Mouse (Mus musculus) stomach, embryonic 16.5 days (tissue): Measurements from ENCODE around the gene Bub3. TPM values are rescaled to one million over a fixed set of nuclear protein-coding genes. Genes with fewer than 3 reads are reported as not detected.

Experiments used
- ATAC-seq: fragments of 200-750 bp; cut with Nextera tagmentation; 2 replicates; pipeline ENCODE4 v1.8.0; 2017; ENCODE audit warnings: moderate number of reproducible peaks, moderate TSS enrichment; ENCODE audit not compliant: insufficient read depth, low FRiP score
- H3K27ac ChIP-seq: fragments of 300-500 bp; sonication (generic); 2 replicates; pipeline ENCODE4 v1.5.1; 2014; ENCODE audit warnings: low read length
- H3K27me3 ChIP-seq: fragments of 300-500 bp; sonication (generic); 2 replicates; pipeline ENCODE4 v1.6.1; 2014; ENCODE audit warnings: low read length, control low read depth, mixed read lengths; ENCODE audit not compliant: control insufficient read depth, insufficient read depth
- H3K36me3 ChIP-seq: fragments of 300-500 bp; sonication (generic); 2 replicates; pipeline ENCODE4 v1.6.1; 2014; ENCODE audit warnings: low read length; ENCODE audit not compliant: control insufficient read depth, insufficient read depth
- H3K4me1 ChIP-seq: fragments of 300-500 bp; sonication (generic); 2 replicates; pipeline ENCODE4 v1.6.1; 2014; ENCODE audit warnings: low read length, control low read depth, mixed read lengths; ENCODE audit not compliant: control insufficient read depth, insufficient read depth
- H3K4me2 ChIP-seq: fragments of 300-500 bp; sonication (generic); 2 replicates; pipeline ENCODE4 v1.6.1; 2014; ENCODE audit warnings: low read depth, low read length, mixed read lengths
- H3K4me3 ChIP-seq: fragments of 300-500 bp; sonication (generic); replicated peaks from 2 replicates; pipeline ENCODE4 v1.5.1; 2014; ENCODE audit warnings: mild to moderate bottlenecking, low read length
- H3K9ac ChIP-seq: fragments of 300-500 bp; sonication (generic); 2 replicates; pipeline ENCODE4 v1.6.1; 2014; ENCODE audit warnings: low read length
- H3K9me3 ChIP-seq: fragments of 300-500 bp; sonication (generic); replicated peaks from 2 replicates; pipeline ENCODE4 v1.6.1; 2016; ENCODE audit warnings: low read length, control low read depth; ENCODE audit not compliant: control insufficient read depth
- WGBS: fragments of 180-500 bp; shearing (Covaris S2); extraction: QIAGEN DNeasy Blood & Tissue Kit; methylation state at CpG from one replicate; pipeline ENCODE4 v1.1.7; 2014; 5-methylcytosine and 5-hydroxymethylcytosine counted together
- polyA plus RNA-seq: library from polyadenylated mRNA; unstranded; fragments of >200 nt; fragmentation: Nextera tagmentation; extraction: Ambion mirVana; gene quantifications from 2 replicates; pipeline ENCODE4 v1.2.1, GENCODE M21; 2015

Bub3 gene
- polyA plus RNA-seq, 1 experiment from 2014 or later: 178 TPM

GRCm38 (mm10) chr7:131554341-131555180, 5.5 kb upstream of the Bub3 start:
- Histone ChIP-seq H3K9me3 (no peaks in the 10 kb centered on the region), H3K27me3 (peaks cover 79% of the 10 kb centered on the region), H3K36me3 (no peaks in the 10 kb centered on the region), H3K4me1 (peaks cover 14% of the 10 kb centered on the region), H3K9ac (peak overlapping the region; percentile 21; the same call in 1 of the 2 replicates), H3K4me2 (peak overlapping the region; percentile 52), H3K27ac (no peak overlapping the region), H3K4me3 (peak overlapping the region; percentile 38)
- 1% methylated on average over 45 of the region's 45 CpGs for WGBS
- no peak for ATAC-seq

- no peak for ATAC-seq
- peaks cover 14% of the 10 kb centered on the region for H3K4me1 ChIP-seq
- no peaks in the 10 kb centered on the region for H3K36me3 ChIP-seq
- WGBS: 2% methylated on average over 68 of the region's 68 CpGs
- H3K4me2 ChIP-seq: peak overlapping the region; percentile 40
- no peaks in the 10 kb centered on the region for H3K9me3 ChIP-seq
- H3K27me3 ChIP-seq: peaks cover 70% of the 10 kb centered on the region
- no peak overlapping the region for H3K9ac ChIP-seq
- no peak overlapping the region for H3K27ac ChIP-seq
- H3K4me3 ChIP-seq: peak overlapping the region; percentile 23
These were observed 4.5 kb upstream of the Bub3 start for GRCm38 (mm10) chr7:131555301-131556081.

GRCm38 (mm10) chr7:131556116-131556515, 3.9 kb upstream of the Bub3 start:
- WGBS: 3% methylated on average over 9 of the region's 9 CpGs
- no peak for ATAC-seq
- H3K4me2 ChIP-seq: peak overlapping the region; percentile 40; the same call in 1 of the 2 replicates

GRCm38 (mm10) chr7:131556541-131557271, 3.3 kb upstream of the Bub3 start:
- Histone ChIP-seq H3K27me3 (peaks cover 58% of the 10 kb centered on the region), H3K4me1 (peaks cover 23% of the 10 kb centered on the region), H3K27ac (no peak overlapping the region), H3K9me3 (no peaks in the 10 kb centered on the region), H3K4me2 (0 out of 2 replicates have a peak overlapping the region, but pooled peaks have one; percentile 8), H3K9ac (no peak overlapping the region), H3K4me3 (peak overlapping the region; percentile 1; the same call in 1 of the 2 replicates), H3K36me3 (no peaks in the 10 kb centered on the region)
- WGBS: 2% methylated on average over 37 of the region's 37 CpGs
- no peak for ATAC-seq

More at GRCm38 (mm10) chr7:131556116-131556515, 3.9 kb upstream of the Bub3 start:
- Histone ChIP-seq H3K27me3 (peaks cover 64% of the 10 kb centered on the region), H3K4me3 (peak overlapping the region; percentile 23; the same call in 1 of the 2 replicates), H3K4me1 (peaks cover 19% of the 10 kb centered on the region), H3K9ac (no peak overlapping the region), H3K36me3 (no peaks in the 10 kb centered on the region), H3K27ac (no peak overlapping the region), H3K9me3 (no peaks in the 10 kb centered on the region)

- H3K27me3 ChIP-seq: peaks cover 47% of the 10 kb centered on the region
- 0 out of 2 replicates have a peak, but pooled peaks cover 5% of the 10 kb centered on the region for H3K36me3 ChIP-seq
- H3K4me1 ChIP-seq: peaks cover 28% of the 10 kb centered on the region
- H3K27ac ChIP-seq: no peak overlapping the region
- 30% methylated on average over 2 of the region's 2 CpGs for WGBS
- H3K9ac ChIP-seq: no peak overlapping the region
- H3K9me3 ChIP-seq: no peaks in the 10 kb centered on the region
- no peak overlapping the region for H3K4me3 ChIP-seq
- H3K4me2 ChIP-seq: no peak overlapping the region
- no peak for ATAC-seq
These were observed 2.3 kb upstream of the Bub3 start for GRCm38 (mm10) chr7:131557751-131558150.

GRCm38 (mm10) chr7:131560697-131561042, 648 bp downstream of the Bub3 start:
- peak overlapping the region; percentile 93 for H3K27ac ChIP-seq
- peak overlapping the region; percentile 94 for H3K4me3 ChIP-seq
- peak; percentile 30; the same call in 1 of the 2 replicates for ATAC-seq
- H3K9ac ChIP-seq: peak overlapping the region; percentile 91
- H3K36me3 ChIP-seq: peaks cover 14% of the 10 kb centered on the region
- peaks cover 18% of the 10 kb centered on the region for H3K27me3 ChIP-seq
- H3K4me1 ChIP-seq: peaks cover 19% of the 10 kb centered on the region
- no peaks in the 10 kb centered on the region for H3K9me3 ChIP-seq
- peak overlapping the region; percentile 86 for H3K4me2 ChIP-seq
- WGBS: 0% methylated on average over 14 of the region's 14 CpGs

GRCm38 (mm10) chr7:131575246-131575645, 15.2 kb downstream of the Bub3 start:
- Histone ChIP-seq H3K4me1 (no peaks in the 10 kb centered on the region), H3K9ac (no peak overlapping the region), H3K4me2 (no peak overlapping the region), H3K27ac (no peak overlapping the region), H3K36me3 (peaks cover 22% of the 10 kb centered on the region), H3K27me3 (no peaks in the 10 kb centered on the region), H3K9me3 (no peaks in the 10 kb centered on the region), H3K4me3 (no peak overlapping the region)
- 74% methylated on average over 6 of the region's 6 CpGs for WGBS
- ATAC-seq: no peak

GRCm38 (mm10) chr7:131582178-131582577, 22.2 kb downstream of the Bub3 start:
- no peaks in the 10 kb centered on the region for H3K27me3 ChIP-seq
- no peak overlapping the region for H3K4me2 ChIP-seq
- H3K27ac ChIP-seq: no peak overlapping the region
- 41% methylated on average over 9 of the region's 9 CpGs for WGBS
- no peaks in the 10 kb centered on the region for H3K9me3 ChIP-seq
- H3K4me1 ChIP-seq: no peaks in the 10 kb centered on the region
- no peak overlapping the region for H3K9ac ChIP-seq
- no peak for ATAC-seq
- H3K4me3 ChIP-seq: no peak overlapping the region
- H3K36me3 ChIP-seq: no peaks in the 10 kb centered on the region
